ENCODE assay signal across 23 mouse cellular contexts in the genomic region with DNA sequence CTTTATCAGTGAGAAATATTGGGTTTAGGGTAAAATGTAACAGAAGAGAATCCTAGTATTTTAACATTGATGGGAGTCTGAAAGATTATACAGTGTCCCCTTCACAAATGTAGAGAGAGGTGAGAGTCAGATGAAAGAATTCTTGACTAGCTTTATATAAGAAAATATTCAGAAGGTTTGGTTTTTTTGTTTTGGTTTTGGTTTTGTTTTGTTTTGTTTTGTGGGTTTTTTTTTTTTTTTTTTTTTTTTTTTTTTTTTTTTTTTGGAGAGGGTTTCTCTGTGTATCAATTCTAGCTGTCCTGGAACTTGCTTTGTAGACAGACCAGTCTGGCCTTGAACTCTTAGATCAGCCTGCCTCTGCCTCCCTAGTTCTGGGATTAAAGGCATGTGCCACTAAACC.
"Had no signal": no experiment of that assay in that cellular context is flagged by ENCODE, and none has a peak within 500 bp of the region (broad histone marks: within the 10 kb centered on the region; RNA-seq: fewer than 3 reads in every experiment).

No protein-coding gene starts in this region.

- H3K9ac ChIP-seq: liver, embryonic 15.5 days; liver, postnatal 0 days; lung, embryonic 15.5 days; midbrain, embryonic 13.5 days; neural tube, embryonic 13.5 days; neural tube, embryonic 15.5 days had no signal

- H3K4me1 ChIP-seq: liver, embryonic 15.5 days; lung, embryonic 15.5 days; megakaryocyte, embryonic 14.5 days; midbrain, embryonic 10.5 days; midbrain, embryonic 13.5 days; neural tube, embryonic 13.5 days; neural tube, embryonic 15.5 days had no signal

- H3K27ac ChIP-seq: liver, embryonic 15.5 days; lung, embryonic 15.5 days; macrophage; midbrain, embryonic 10.5 days; midbrain, embryonic 13.5 days; neural tube, embryonic 13.5 days; neural tube, embryonic 15.5 days had no signal

- H3K27me3 ChIP-seq: liver, embryonic 15.5 days; lung, embryonic 15.5 days; megakaryocyte, embryonic 14.5 days; midbrain, embryonic 13.5 days; neural tube, embryonic 13.5 days; neural tube, embryonic 15.5 days had no signal

- H3K4me2 ChIP-seq: liver, embryonic 15.5 days; lung, embryonic 15.5 days; midbrain, embryonic 13.5 days; neural tube, embryonic 13.5 days; neural tube, embryonic 15.5 days had no signal

- ATAC-seq: liver, postnatal 0 days; lung, postnatal 0 days; midbrain, embryonic 13.5 days; midbrain, embryonic 16.5 days had no signal

- DNase-seq: liver, postnatal 0 days; lung, adult 2 months; lung, postnatal 14 days; lung, postnatal 36 days; retina, postnatal 1 day; right cerebral cortex, adult 18-20 months; right cerebral cortex, postnatal 25 days; right cerebral cortex, postnatal 4 days; spleen, adult 18-20 months; thymus, adult 18-20 months; thymus, postnatal 14 days; thymus, postnatal 4 days had no signal

- H3K4me3 ChIP-seq: liver, embryonic 15.5 days; lung, embryonic 15.5 days; megakaryocyte, embryonic 14.5 days; midbrain, embryonic 10.5 days; midbrain, embryonic 13.5 days; myocyte; neural tube, embryonic 13.5 days; neural tube, embryonic 15.5 days had no signal

- H3K9me3 ChIP-seq: liver, embryonic 15.5 days; lung, embryonic 15.5 days; megakaryocyte, embryonic 14.5 days; midbrain, embryonic 10.5 days; midbrain, embryonic 13.5 days; neural tube, embryonic 13.5 days; neural tube, embryonic 15.5 days had no signal

- H3K36me3 ChIP-seq: midbrain, embryonic 13.5 days; neural tube, embryonic 13.5 days; neural tube, embryonic 15.5 days had no signal
